Mouse (Mus musculus): ENCODE measurements around the gene Fmo2.

Gene Fmo2

GRCm38 (mm10) chr1:162840211-162840610, 58.3 kb downstream of the Fmo2 start:
- DNase-seq = no peak

- no peak for DNase-seq
Measured at GRCm38 (mm10) chr1:162838976-162839375, 59.5 kb downstream of the Fmo2 start.

GRCm38 (mm10) chr1:162834342-162834741, 64.2 kb downstream of the Fmo2 start:
- no peak for DNase-seq

- DNase-seq = no peak
Measured at GRCm38 (mm10) chr1:162832574-162832953, 66.0 kb downstream of the Fmo2 start.

- DNase-seq = no peak
Measured at GRCm38 (mm10) chr1:162831838-162832573, 66.5 kb downstream of the Fmo2 start.

Measured in cerebellum, adult 11 months (tissue).